Mouse (Mus musculus): Measurements from ENCODE around the gene Snx19. TPM values are rescaled to one million over a fixed set of nuclear protein-coding genes. Genes with fewer than 3 reads are reported as not detected.

Gene Snx19
- 11.2 and 13.4 TPM in 2 replicates for polyA plus RNA-seq (2015; fragmentation: Nextera tagmentation; extraction: Ambion mirVana)

DNA sequence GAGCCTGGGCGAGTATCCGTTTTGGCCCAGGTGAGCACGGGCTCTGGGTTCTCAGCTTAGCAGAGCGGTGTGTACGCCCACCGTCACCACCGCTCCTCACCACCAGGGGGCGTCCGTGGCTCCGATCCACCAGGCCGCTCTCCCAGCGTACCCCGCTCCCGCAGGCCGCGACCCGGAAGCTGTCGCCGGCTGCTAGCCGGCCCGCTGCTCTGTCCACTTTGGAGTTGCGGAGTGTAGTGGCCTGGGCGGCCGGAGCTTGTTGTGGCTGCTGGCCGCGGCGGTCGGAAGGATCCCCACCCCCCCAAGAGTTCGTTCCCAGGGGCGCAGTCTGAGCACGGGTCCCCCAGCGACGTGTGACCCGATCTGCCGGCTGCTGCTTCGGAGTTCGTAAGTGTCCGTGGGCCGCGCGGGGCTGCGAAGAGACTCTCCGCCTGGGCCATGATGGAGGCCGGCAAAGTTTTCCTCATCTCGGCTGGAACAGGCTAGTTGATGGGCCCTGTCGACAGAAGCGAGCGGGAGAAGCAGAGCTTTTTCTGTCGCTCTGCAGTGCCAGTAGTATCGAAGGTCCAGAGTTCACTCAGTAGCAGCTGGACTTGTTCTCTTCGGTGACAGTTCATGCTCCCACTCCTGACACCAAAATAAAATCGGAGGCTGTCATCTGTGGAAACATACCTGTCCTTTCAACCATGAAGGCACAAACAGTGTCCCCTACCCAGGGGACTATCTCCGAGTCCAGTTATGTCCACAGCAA, at the start of gene Snx19:
TSS of gene Snx19 (plus strand) at position 227 of the 751 bp plus-strand sequence.

